Mouse (Mus musculus) Patski (cell line): Measurements from ENCODE around the gene Copz2. TPM values are rescaled to one million over a fixed set of nuclear protein-coding genes. Genes with fewer than 3 reads are reported as not detected.

Experiments
- ATAC-seq: fragments of 100-300 bp; one replicate; pipeline ENCODE4 v1.8.0; 2021
- CTCF ChIA-PET: fragments of 350-600 bp; sonication (Branson Sonifier 250); formaldehyde crosslinking; loops from one replicate; lab custom pipeline; 2022; ENCODE audit warnings: inconsistent platforms; lab: Charles Lee
- POLR2A ChIA-PET: fragments of 350-600 bp; sonication (Branson Sonifier 250); formaldehyde crosslinking; loops from one replicate; lab custom pipeline; 2022; ENCODE audit warnings: antibody characterized with exemption, inconsistent platforms; lab: Charles Lee
- DNase-seq: peaks from one replicate; pipeline ENCODE4 v3.0.0-alpha.2; 2011; ENCODE audit warnings: low read depth, low spot score
- H3K27me3 ChIP-seq: fragments of 371-371 bp; one replicate; pipeline ENCODE4 v1.5.1; 2021
- CTCF ChIP-seq: fragments of 100-300 bp; IDR thresholded peaks from one replicate; pipeline ENCODE4 v1.5.1; 2021
- in situ Hi-C: fragments of 300-500 bp; cut with MboI; formaldehyde crosslinking; loops from 3 replicates; pipeline ENCODE4 v1.11.1; 2018; ENCODE audit warnings: low pct_unique_long_range_greater_than_20kb, mixed read lengths
- polyA plus RNA-seq: library from polyadenylated mRNA; unstranded; gene quantifications from one replicate; pipeline ENCODE4 v1.2.3, GENCODE M21; 2021

The Copz2 gene
- polyA plus RNA-seq, 1 experiment from 2014 or later = 56.7 TPM

DNA sequence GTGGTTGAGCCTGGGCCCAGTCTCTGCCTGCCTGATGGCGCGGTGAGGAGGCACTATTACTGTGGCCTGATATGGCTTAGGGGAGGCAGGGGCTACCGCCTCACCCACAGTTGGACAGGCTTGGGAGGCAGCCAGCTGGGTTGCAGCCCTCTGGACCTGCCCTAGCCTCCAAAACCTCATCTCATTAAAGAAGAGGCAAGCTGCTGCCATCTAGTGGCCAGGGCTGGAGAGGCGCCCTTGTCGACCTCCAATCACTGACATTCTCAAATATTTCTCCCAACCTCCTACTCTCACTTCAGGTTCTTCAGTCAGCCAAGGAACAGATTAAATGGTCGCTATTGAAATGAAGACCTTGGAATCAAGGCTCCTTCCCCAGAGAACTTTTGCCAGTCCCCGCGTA is 10.9 kb downstream of the Copz2 start:
- ChIA-PET POLR2A (interaction anchor here (0.6 to 0.7 kb wide), 2 partner anchors 36 to 48 kb away, joined by 3 to 4 read pairs; no protein-coding TSS in a partner anchor), CTCF (interaction anchor here (0.6 to 3.4 kb wide), 9 partner anchors 26 to 187 kb away, joined by 3 to 12 read pairs (median 3); no protein-coding TSS in a partner anchor)
- DNase-seq (no peak), ATAC-seq (peak; percentile 25)
- in situ Hi-C loops = loop anchor here (5.0 kb wide), 3 partner anchors 83 to 558 kb away; partner anchors contain the start of genes Hoxb5 and Snx11
- peak; percentile 95 for TF ChIP-seq CTCF
- no peaks in the 10 kb centered on the region for H3K27me3 ChIP-seq

DNA sequence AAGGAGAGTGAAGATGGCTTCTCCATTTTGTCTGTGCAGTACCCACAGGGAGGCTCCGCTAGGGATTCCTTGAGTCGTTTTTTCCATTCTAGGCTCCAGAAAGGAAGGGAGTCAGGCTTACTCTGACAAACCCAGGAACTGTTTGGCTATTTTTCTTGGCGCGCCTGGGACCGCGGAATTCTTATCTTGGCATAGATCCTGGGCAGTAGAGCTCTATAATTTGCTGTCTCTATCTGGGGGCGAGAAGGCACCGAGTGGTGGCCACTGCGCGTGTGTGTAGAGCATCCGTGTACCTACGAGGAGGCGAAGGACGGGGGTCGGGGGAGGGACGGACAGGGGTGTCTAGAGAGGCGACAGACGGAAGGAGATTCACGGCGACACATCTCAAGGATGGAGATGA is 11.8 kb downstream of the Copz2 start:
- CTCF ChIA-PET = interaction anchor here (0.9 to 3.4 kb wide), 10 partner anchors 27 to 517 kb away, joined by 3 to 12 read pairs (median 4); no protein-coding TSS in a partner anchor
- TF ChIP-seq CTCF = no peak
- POLR2A ChIA-PET = interaction anchor here (1.2 kb wide), 1 partner anchor 39 kb away, joined by 4 read pairs; no protein-coding TSS in a partner anchor
- ATAC-seq (no peak), DNase-seq (no peak)
- no peaks in the 10 kb centered on the region for H3K27me3 ChIP-seq
- in situ Hi-C loops = loop anchor here (5.0 kb wide), 3 partner anchors 84 to 559 kb away; partner anchors contain the start of genes Hoxb5 and Snx11

DNA sequence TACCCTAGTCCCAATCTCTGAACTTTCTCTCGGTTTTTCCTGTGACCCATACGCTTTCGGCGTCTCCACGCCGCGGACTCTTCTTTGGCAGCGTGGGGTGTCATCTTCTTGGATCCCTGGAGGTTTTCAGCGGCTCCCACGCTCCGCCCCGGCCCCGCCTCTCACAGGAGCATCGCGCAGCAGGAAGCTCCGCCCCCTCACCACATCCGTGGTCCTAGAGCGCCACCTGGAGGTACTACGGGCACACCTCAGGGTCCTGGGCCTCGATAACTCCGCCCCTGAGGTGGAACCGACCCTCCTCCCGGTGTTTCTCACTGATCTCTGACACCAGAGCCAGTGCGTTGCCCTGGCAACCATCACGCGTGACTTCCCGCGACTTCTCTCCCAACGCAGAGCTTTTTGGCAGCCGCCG is 12.2 kb downstream of the Copz2 start:
- CTCF ChIA-PET = interaction anchor here (0.9 to 3.4 kb wide), 12 partner anchors 27 to 518 kb away, joined by 3 to 12 read pairs (median 4); partner anchors contain the start of gene Nfe2l1
- POLR2A ChIA-PET = interaction anchor here (0.8 to 1.6 kb wide), 6 partner anchors 40 to 591 kb away, joined by 3 to 7 read pairs (median 4); partner anchors contain the start of genes Hoxb9 and Snx11

DNA sequence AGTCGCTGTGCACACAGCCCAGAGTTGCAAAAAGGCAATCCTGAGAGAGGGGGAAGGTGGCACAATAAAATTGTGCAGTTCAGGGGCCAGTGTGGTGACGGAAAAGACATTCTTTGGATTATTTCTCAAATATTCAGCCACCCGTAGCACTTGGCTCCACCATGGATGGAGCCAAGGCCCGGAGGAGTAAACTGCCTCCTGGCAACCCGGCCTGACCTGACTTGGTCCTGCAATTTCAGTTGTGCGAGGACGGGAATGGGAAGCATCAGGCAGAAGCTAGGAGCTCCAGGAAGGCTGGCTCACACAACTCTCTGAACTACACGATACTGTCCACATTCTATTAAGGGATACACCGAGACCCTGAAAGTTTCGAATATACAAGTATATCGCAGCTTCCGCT is 12.9 kb downstream of the Copz2 start:
- ATAC-seq = no peak
- H3K27me3 ChIP-seq = no peaks in the 10 kb centered on the region
- no peak for TF ChIP-seq CTCF
- DNase-seq = no peak
- POLR2A ChIA-PET = interaction anchor here (0.8 to 1.6 kb wide), 7 partner anchors 25 to 591 kb away, joined by 3 to 7 read pairs (median 4); partner anchors contain the start of genes Hoxb9 and Snx11
- CTCF ChIA-PET = interaction anchor here (0.9 to 3.4 kb wide), 9 partner anchors 32 to 518 kb away, joined by 3 to 12 read pairs (median 4); partner anchors contain the start of gene Nfe2l1
- in situ Hi-C loops = loop anchor here (5.0 kb wide), 3 partner anchors 85 to 560 kb away; partner anchors contain the start of genes Hoxb5 and Snx11

More for the DNA sequence above, 12.2 kb downstream of the Copz2 start:
- ATAC-seq = peak; percentile 65
- TF ChIP-seq CTCF = peak; percentile 96
- no peaks in the 10 kb centered on the region for H3K27me3 ChIP-seq
- peak; percentile 87 for DNase-seq
- in situ Hi-C loops = loop anchor here (5.0 kb wide), 3 partner anchors 85 to 560 kb away; partner anchors contain the start of genes Hoxb5 and Snx11

DNA sequence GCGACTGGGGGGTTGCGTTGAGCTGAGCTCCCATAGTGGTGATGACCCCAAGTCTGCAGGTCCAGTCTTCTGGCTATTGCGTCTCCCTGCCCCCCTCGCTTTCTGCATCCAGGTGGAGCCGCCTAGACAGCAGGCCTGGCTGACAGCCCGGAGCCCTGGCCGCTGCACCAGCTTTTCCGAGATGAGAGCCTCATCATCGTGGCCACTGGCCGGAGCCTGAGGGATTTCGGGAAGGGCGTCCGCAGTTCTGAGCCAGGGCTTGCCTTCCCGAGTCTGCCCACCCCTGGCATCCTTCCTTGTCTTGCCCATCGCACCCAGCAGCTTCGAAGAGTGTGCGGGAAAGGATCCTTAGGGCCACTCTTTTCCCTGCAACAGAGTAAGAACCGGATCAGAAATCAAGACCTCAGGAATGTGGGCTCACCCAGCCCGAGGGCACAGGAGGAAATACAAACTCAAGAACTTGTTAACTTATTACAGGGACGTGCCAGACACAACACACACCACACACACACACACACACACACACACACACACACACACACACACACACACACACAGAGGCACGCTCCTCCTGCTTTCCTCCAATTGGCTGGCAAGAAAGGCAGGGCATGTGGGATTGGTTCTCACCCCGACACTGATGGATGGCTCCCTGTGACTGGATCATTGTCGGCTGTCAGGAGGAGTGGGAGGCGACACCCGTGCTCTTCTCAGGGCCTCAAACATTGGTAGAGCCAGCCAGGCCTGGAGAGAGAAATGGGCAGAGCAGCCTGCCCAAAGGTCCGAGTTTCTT is 13.7 kb downstream of the Copz2 start:
- DNase-seq = no peak
- ATAC-seq = peak; percentile 19
- ChIA-PET POLR2A (interaction anchor here (0.7 to 1.6 kb wide), 6 partner anchors 26 to 569 kb away, joined by 3 to 11 read pairs (median 4); partner anchors contain the start of gene Snx11), CTCF (interaction anchor here (0.9 to 3.4 kb wide), 7 partner anchors 11 to 110 kb away, joined by 3 to 12 read pairs (median 5); partner anchors contain the start of genes Nfe2l1 and Prr15l)
- TF ChIP-seq CTCF = no peak
- H3K27me3 ChIP-seq = no peaks in the 10 kb centered on the region
- in situ Hi-C loops = loop anchor here (5.0 kb wide), 3 partner anchors 86 to 561 kb away; partner anchors contain the start of genes Hoxb5 and Snx11

DNA sequence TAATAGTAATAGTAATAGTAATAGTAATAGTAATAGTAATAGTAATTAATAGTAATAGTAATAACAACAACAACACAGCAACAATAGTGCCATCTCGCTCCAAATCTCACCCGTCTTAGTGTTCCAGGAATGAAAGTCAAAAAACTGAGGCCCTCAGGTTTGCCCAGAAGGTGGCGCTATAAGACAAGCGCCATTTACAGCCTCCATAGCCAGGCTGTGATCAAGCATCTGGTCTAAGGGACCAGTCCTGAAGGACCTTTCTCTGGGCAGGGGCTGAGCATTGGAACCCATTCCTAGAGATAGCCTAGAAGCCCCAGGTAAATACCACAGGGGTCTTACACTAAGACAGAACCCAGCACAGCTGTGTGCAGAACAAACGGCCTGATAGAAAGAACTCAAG is 17.5 kb downstream of the Copz2 start:
- CTCF ChIA-PET = interaction anchor here (1.5 to 1.8 kb wide), 3 partner anchors 39 to 44 kb away, joined by 5 to 13 read pairs (median 8); no protein-coding TSS in a partner anchor
- in situ Hi-C loops = loop anchor here (5.0 kb wide), 1 partner anchor 45 kb away; no protein-coding TSS in a partner anchor
- peak; percentile 36 for ATAC-seq

DNA sequence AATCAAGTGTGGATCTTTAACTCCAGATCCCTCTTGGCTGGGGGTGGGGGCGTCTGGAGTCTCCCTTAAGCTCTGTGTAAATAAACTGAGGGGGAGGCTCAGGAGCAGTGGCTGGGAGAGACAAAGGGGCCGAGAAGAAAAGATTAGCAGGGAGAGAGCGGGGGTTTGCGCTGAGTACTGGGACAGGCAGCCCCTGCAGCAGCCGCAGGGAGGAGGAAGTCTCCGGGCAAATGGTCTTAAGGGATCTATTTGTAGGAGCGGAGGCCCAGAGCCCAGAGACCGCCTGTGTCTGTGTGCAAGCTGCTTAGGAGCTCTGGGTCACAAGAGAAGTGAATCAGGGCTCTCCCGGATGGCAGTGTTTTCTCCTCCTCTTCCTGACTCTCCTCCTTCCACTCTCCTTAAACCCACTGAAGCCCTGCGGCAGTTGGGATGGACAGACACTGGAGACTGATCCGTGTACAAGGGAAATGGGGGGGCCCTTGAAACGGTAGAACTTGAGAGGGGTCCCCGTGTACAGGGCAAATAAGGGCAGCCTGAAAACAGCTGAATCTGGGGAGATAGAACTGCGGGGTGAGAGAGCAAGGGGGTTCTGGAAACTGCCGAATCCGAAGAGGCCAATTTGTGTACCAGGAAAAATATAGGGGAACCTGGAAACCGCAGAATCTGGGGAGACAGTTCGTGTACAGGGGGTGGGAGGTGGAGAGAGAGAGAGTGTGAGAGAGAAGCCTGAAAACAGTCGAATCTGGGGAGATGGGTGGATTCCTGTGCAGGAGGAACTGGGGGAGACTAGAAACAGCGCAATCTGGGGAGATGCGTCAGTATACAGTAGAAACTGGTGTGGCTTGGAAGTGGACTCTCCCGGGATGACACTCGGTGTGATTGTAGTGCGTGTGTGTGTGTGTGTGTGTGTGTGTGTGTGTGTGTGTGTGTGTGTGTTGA is 23.0 kb downstream of the Copz2 start:
- ATAC-seq = no peak
- H3K27me3 ChIP-seq = peaks cover 6% of the 10 kb centered on the region
- ChIA-PET CTCF (interaction anchor here (1.5 to 3.7 kb wide), 2 partner anchors 37 to 173 kb away, joined by 3 to 10 read pairs; no protein-coding TSS in a partner anchor), POLR2A (no interaction called here)
- in situ Hi-C loops = no loop called here
- DNase-seq = no peak
- TF ChIP-seq CTCF = no peak

More for the DNA sequence above, 17.5 kb downstream of the Copz2 start:
- POLR2A ChIA-PET = interaction anchor here (0.8 to 1.1 kb wide), 2 partner anchors 32 to 42 kb away, joined by 3 to 8 read pairs; no protein-coding TSS in a partner anchor
- no peak for DNase-seq
- TF ChIP-seq CTCF = peak; percentile 83
- H3K27me3 ChIP-seq = no peaks in the 10 kb centered on the region

DNA sequence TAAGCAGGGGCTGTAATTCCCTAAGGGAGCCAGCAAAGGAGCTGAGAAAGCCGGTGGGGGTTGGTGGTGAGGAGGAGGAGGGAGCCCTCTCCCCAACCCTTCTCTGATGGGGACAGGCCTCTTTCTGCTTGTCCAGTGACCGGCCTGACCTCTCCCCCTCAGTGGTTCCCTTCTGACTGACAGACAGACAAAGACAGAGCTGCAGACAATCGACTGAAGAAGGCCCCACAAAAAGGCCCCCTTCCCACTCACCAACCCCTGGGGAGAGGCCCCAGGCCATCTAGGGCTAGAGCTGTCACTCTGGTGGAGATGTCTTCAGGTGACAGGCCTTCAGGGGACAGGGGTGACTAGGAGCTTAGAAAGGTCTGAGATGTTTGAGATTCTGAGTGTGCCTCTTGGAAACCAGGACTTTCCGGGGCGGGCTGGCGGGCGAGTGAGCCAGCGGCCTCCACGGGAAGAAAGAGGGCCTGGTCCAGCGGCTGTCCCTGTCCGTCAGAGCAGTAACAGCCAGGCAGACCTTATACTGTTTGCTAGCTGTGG is 24.0 kb downstream of the Copz2 start:
- ATAC-seq (no peak), DNase-seq (no peak)
- TF ChIP-seq CTCF = no peak
- in situ Hi-C loops = no loop called here
- CTCF ChIA-PET = interaction anchor here (1.0 to 3.7 kb wide), 4 partner anchors 10 to 172 kb away, joined by 3 to 10 read pairs (median 3); no protein-coding TSS in a partner anchor
- POLR2A ChIA-PET = no interaction called here
- peaks cover 6% of the 10 kb centered on the region for H3K27me3 ChIP-seq
